Mouse (Mus musculus) small intestine, adult 2 months (tissue): ENCODE measurements around the gene Enthd1.

Experiments
- CTCF ChIP-seq: fragments of 200-500 bp; IDR thresholded peaks from 2 replicates; pipeline ENCODE4 v1.5.1; 2012; ENCODE audit warnings: low read depth, mild to moderate bottlenecking, control low read depth, inconsistent platforms, low read length, moderate library complexity, mixed read lengths; ENCODE audit not compliant: insufficient replicate concordance, insufficient read length; ENCODE audit errors: extremely low read depth
- POLR2A ChIP-seq: fragments of 200-500 bp; IDR thresholded peaks from 2 replicates; pipeline ENCODE4 v1.6.1; 2012; ENCODE audit warnings: low read depth, mild to moderate bottlenecking, control low read depth, inconsistent platforms, low read length, moderate library complexity

DNA sequence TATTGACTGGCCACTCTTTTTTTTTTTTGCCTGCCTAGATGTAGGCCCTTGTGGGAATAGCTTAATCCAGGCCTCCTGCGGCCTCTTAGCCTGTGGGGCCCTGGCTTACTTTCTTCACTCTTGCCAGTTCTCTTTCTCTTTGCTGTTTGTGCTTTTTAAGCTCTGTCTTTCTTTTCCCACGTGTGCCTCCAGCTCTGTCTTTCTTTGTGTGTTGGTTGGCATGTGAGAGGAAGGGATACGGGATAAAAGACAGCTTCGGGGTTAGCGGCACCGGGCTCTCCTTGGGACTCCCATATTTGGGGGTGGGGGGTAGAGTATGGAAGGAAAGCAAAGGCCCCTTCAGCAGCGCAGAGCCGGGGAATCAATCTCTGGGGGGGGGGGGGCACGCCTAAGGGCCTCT, 127.0 kb downstream of the Enthd1 start:
- TF ChIP-seq POLR2A (no peak), CTCF (no peak)
